Mouse (Mus musculus) MN1 (cell line): ENCODE measurements around the gene Capn15.

Experiments used
- DNase-seq: peaks from one replicate; pipeline ENCODE4 v3.0.0-alpha.2; 2016; ENCODE audit warnings: low spot score

The Capn15 gene

DNA sequence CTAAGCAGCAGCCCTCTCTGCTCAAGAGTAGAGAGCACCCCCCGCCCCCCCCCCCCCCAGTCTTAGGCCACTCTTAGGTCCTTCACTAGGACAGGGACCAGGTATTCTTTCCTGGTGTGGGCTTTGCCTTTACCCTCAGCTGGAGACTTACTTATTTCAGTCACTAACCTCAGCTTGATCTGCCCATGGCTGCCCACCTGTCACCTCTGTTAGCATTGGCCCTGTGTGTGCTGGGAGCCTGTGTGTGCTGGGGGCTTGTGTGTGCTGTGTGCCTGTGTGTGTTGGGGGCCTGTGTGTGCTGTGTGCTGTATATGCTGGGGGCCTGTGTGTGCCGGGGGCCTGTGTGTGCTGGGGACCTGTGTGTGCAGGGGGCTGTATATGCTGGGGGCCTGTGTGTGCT, 30.9 kb downstream of the Capn15 start:
- DNase-seq: no peak

DNA sequence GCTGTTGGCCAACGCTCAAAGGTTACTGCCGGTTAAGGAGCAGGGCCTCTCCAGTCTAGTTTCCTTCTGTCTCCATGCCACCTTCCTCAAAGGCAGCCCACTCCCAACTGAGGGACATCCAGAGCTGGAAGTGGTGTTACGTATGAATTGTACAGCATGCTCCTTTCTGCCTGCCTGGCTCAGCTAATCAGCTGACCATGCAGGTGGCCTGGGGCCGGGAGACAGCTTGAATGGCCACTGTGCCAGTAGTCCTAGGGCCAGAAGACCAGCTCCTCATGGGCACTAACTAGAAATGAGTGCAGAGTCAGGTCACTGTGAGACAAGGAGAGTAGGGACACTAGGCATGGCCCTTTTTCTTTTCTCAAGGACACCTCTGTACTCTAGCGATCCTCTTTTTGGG, 32.4 kb downstream of the Capn15 start:
- DNase-seq: no peak

DNA sequence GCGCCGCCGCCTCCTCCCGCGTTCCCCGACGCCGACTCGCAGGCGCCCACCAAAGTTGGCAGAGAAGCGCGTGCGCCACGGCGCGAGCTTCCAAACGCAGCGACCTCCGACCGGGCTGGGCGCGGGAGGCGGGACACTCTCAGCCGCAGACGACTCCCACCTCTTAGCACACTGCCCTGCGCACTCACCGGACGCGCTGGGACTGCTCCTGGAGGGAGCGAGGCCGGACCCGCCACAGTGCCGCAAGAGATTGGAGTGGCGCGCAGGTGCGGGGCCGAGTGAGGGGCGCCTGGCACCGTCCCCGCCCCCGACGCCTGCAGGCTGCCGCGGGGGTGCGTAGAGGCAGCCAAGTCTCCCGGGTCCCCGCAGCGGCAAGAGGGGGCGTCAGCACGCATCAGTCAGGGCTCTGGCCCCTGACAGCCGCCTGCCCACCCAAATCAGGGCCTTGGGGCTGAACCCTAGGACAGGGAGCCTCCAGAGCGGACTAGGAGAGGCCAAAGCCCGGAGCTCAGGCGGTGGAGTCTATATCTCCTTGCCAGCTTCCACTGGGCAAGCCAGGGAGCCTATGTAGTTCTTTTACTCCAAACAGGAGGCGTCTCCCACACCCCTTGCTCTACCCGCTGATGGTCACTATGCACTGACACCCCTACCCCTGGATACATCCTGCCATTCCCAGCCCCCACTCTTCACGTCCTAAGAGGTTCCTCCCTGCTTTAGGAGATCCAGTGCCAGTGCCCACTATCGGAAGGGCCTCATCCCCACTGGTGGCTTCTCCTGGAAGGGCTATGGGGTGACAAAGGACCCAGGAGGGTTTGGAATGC, 33.6 kb downstream of the Capn15 start, which contains the start of gene A930017K11Rik:
A930017K11Rik (minus strand) TSS at position 763 of the 821 bp plus-strand sequence.
- DNase-seq: peak; percentile 32

DNA sequence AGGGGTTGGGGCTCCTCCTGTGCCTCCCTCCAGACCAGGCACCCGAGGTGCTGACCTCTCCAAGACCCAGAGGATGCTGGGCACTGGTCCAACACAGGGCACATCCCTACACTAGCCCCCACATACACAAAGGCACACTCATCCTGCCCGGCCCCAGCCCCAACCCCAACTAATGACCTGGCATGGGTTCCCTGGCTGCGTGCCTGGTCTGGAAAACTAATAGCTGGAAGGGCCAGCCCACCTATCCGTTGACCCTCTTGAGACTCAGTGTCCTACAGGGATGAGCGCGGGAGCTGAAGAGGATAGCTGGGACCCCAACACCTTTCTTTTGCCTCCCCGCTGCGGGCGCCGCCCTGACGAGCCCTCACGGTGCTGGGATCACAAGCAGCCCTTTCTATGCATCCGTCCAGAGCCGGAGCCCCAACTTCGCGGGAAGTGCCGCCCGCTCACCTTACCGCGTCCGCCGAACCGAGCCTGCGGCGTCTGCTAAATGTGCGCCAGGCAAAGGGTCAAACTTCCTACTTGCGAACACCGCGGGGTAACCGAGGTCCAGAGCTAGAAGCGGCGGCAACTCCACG, 34.3 kb downstream of the Capn15 start:
- DNase-seq: peak; percentile 17

DNA sequence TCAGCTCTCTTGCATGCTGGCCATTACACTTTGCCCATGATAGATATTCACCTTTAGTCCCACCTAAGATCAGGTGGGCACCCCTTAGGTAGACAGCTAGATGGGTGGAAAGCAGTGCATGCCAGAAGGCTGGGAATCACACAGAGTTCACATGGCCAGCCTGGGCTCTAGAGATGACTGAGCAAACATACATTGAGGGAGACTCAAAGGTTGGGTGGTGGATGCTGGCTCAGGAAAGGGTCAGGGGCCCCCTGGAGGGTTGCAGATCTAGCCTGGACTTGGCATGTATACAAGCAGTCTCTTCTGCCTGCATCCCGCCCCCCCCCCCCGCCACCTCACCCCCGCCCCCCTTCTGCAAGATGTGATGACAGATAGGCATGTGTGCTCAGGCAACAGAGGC, 34.9 kb downstream of the Capn15 start:
- no peak for DNase-seq

DNA sequence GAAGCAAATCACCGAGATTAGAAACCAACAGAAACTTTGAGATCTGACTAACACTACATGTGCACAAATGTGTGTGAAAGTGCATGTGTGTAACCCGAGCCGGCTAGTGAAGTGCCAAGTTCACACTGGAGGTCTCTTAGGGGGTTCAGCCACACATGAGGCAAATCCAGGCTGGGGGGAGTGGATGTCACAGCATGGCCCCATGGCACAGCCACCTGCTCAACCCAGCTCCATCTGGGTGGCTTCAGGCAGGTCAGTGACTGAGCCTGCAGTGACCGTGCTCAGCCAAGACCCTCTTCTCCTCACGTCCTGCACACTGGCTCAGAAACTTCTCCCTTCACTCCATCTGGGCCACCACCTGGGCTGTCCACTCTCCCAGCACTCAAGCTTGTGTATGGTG, 35.6 kb downstream of the Capn15 start:
- no peak for DNase-seq

DNA sequence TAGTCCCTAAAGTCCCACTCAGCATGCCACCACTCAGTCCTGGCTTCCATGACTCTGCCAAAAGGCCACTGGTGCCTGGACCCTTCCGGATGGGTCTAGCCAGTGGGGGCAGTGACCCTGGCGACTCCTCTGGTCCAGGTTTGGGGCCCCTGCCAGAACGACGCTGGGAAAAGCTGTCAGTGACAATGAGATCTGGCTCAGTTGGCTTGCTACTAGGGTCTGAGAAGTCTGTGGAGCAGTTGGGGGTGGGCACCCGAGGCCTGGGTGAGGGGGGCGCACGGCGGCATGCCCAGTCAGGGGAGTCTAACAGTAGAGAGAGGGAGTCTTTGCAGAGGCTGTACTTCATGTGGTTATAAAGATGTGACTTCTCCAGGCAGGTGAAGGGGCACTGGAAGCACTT, 37.5 kb downstream of the Capn15 start:
- DNase-seq: no peak

DNA sequence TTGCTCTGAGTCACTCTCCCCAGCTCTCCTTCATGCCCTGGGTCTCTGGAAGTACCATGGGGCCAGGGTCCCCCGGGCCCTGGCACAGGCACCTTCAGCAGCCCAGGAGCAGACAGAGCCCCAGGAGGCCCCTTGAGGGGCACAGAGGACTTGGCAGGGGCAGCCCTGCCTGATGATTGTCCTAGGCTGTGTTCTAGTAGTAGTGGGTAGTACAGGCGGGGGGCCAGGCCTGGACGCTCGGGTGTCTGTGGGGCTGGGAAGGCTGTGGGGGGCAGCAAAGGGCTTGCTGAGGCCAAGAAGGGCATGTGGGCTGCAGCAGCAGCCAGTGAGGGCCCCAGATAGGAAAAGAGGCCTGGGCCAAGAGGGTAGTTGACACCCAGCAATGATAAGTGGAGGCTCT, 38.0 kb downstream of the Capn15 start:
- DNase-seq: no peak

DNA sequence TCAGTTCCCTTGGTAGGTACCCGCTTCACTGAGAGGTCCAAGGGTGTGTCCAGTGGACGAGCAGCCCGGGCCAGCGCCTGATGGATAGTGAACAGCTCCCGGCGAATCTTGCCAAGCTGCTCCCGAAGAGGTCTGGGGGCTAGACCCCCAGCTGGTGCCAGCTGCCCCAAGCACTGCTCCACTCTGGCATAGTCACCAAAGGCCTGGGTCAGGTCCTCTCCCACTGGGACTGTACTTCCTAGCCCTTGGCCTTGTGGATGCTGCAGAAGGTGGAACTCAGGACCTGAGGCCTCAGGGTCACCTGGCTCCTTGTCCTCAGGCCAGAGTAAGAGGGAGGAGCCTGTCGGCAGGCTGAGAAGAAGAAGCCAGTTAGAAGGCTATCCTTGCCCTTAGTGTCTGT, 38.7 kb downstream of the Capn15 start:
- DNase-seq: no peak

DNA sequence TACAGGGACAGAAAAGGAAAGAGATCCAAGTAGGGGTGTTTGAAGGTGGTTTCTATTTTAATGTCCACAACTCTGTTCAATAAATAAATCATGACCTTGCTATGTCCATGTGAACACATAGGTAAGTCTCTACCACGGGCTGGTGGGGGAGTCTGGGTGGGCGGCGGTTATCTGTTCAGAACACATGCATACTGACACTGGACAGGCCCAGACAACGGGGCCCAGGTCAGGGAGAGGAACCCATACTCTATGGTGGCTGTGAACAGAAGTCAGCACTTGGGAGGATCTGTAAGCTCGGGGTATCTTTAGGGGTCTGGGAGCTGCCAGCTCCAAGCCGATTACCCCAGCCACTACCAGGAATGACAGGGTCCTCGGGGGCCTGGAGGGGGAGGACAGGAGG, 39.2 kb downstream of the Capn15 start:
- DNase-seq: no peak

DNA sequence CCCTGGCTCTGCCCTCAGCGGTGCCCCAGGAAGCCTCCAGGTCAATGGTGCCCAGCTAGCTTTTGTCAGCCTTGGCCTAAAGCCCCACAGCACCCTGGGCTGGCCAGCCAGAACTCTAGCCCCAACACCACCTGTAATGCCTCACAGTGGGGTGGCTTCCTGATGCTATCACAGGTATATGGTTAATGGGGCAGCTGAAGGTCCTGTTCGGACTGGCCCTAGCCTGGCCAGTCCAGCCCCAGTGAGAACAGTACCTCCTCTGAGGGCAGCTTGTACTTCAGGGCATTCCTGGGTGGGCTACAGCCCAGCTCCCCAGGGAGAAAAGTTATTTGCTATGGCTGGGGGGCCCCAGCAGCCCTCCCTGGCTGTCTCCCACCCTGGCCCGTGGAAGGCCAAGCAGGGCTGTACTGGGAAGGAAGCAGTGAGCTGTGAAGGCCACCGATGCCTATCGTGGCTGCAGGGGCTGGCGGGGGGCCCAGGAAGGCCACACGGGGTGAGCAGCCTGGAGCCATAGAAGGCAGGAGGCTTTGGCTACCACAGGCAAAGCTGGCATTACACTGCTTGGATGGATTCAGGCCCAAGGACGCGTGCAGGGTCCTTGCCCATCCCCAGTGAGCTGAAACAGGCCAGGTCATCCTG, 40.0 kb downstream of the Capn15 start:
- DNase-seq: no peak

DNA sequence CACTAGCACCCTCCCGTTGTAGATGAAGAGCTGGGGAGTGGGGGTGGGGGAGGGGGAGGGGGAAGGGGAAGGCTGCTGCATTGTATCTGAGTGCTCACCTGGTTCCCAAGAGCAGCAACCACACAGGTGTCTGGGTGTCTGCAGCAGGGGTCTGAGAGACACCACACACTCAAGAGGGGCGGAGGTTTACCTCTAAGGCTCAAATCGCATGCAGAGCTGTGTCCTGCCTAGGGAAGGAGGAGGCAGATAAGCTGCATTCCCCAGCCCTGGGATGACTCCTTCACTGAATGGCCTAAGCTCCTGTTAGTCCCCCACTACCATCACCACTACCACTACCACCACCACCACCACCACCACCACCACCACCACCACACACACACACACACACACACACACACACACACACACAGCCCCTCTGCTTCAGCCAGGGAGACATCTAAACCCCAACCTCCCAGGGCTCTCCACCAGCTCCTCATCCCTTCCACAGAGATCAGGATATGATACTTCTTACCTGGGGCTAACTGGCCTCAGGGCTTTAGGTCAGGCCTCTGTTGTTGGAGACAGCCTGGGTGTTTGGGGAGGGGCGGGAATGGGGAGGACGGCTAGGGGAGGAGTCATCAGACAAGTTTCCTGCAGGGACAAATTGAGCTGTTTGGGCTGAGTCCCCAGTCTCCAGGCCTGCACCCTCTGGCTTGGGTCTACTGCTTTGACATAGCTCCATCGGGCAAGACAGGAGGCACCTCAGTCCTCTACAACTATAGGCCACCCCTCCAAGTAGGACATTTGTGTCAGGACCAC, 41.0 kb downstream of the Capn15 start, which contains the start of the genes Pigq and Nhlrc4:
Pigq (minus strand) TSS at position 571 of the 798 bp plus-strand sequence.
Nhlrc4 (minus strand) TSS at position 596 of the 798 bp plus-strand sequence.
- no peak for DNase-seq

DNA sequence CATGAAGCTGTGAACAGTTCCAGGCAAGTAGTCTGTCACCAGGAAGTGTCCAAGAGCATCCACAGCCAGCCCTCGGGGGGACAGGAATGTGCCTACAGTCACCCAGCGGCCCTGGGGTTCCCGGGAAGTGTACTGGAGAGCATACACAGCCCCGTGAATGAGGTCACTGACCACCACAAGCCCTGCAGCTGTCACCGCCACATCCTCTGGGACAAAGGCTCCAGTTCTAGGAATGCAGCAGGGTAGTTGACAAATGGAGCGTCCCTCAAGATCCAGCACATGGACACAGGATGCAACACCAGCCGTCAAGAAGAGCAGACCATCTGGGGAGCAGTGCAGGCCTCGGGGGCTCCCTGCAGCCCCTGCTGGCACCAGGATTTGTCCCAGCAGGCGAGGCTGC, 41.8 kb downstream of the Capn15 start:
- DNase-seq: no peak

DNA sequence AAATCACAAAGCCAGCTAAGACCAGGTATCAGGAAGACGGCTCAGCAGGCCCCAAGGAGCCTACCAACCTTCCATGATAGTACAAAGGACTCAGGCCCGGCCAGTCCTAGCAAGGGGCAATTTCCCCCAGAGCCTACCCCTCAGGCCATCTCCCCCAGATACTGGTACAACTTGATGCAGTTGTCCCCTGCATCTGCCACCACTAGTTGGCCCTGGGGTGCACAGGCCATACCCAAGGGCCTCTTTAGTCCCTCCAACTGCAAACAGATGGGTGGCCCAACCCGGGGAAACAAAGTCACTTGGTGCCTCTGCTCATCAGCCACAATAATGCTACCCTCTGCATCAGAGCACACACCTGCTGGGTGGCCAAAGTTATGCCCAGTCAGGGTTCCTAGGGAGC, 42.4 kb downstream of the Capn15 start:
- DNase-seq: no peak

DNA sequence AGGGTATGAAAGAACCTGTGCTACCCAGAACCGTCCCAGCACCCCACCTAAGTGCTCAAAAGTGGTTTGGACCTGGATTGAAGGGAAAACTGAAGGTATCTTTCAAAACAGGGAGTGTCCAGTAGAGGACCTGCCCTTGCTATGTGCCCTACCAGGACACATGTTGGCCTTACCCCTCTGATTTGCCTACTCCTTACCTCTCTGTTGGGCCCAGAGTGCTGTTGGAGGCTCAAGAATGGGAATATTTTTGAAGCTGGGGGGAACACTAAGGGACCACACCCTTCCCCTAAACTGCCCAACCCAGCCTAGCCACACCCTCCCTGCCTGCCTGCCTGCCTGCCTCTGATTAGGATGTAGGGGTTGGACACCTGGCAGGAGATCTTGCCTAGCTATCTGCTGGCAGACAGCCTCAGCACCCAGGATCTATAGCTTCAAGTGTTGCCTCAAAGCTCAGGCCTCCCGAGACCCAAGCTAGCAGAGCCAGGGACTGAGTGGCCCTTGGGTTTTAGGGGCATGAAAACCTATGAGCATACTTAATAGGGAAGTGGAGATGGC, 42.9 kb downstream of the Capn15 start:
- DNase-seq: no peak

DNA sequence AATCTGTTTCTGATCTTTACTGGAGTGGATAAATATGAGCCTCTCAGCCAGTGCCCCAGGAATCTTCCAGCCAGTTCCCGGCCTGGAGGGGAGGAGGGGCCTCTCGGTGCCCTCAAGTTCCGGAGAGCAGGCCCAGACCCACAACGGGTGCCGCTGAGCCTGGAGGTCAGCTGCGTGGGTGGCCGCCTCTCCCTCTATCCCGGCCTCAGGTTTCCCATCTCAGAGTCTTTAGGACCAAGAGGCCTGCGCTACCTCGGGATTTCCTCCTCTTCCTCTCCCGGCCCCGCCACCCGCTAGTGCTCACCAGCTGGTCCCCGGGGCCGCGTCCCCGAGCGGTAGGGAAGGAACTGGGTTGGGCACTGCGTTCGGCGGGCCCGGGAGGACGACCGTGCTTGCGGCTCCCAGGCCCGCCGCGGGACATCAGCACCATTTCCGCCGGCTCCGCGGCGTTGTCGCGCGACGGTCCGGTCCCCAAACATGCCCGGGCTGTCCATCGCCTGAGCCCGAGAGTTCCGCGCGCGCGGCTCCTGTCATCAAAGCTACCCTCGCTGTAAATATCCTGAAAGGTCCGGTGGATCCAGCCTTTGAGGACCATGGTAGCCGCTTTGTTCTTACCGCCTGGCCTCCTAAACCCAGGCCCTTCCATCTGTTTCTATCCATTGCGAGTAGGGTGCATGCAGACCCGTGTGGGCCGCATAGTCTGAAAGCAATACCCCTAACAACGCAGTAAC, 43.9 kb downstream of the Capn15 start:
- DNase-seq: peak; percentile 77

DNA sequence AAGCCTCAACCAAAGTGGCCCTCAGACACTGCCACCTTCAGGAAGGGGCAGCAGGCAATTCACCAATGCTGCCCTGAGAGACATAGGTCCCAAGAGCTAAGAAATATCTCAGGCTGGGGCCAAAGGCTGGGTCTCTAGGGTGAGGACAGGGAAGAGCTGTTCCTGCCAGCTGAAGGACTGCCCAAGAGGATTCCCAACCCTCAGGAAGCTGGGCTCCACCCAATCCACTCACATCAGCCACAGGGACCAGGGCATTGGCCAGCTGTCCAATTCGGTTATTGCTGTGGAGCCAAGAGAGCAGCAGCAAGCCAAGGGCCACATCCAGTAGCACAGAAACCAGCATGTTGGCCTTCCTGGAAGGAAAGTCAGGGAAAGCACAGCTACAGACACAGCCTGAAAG, 51.1 kb downstream of the Capn15 start:
- no peak for DNase-seq

DNA sequence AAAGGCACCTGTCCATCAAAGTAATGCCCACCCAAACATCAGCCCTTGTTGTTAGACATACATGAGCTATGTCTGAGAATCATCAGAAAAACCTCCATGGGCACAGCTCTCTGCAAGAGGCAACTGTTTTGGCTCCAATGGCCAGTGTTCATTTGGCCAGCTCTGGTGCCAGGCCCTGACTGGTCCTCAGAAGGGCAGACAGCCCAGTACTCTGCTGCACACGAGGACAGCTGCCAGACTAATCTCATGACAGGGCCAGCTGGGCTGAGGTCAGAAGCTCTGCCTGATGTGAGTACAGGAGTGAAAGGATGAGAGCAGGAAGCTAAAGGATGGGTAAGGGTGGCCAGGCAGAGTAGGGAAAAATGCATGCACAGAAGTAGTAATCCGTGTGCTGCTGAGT, 60.2 kb downstream of the Capn15 start:
- peak; percentile 81 for DNase-seq

DNA sequence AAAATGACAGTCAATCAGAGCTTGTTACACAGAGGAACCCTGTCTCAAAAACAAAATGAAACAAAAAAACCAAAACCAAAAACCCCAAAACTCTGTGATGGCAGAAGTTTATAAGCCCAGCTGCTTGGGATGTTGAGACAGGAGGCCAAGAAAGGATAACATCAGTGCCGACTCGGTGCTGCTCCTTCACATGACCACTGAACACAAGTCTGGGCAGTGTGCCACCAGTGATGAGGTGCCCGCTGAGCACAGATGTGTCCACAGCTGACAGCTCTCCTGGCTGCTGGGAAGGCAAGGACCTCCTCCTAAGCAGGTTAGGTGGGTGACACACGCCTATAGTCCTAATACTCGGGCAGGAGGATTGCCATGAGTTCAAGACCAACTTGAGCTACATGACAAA, 63.5 kb downstream of the Capn15 start:
- DNase-seq: peak; percentile 82

DNA sequence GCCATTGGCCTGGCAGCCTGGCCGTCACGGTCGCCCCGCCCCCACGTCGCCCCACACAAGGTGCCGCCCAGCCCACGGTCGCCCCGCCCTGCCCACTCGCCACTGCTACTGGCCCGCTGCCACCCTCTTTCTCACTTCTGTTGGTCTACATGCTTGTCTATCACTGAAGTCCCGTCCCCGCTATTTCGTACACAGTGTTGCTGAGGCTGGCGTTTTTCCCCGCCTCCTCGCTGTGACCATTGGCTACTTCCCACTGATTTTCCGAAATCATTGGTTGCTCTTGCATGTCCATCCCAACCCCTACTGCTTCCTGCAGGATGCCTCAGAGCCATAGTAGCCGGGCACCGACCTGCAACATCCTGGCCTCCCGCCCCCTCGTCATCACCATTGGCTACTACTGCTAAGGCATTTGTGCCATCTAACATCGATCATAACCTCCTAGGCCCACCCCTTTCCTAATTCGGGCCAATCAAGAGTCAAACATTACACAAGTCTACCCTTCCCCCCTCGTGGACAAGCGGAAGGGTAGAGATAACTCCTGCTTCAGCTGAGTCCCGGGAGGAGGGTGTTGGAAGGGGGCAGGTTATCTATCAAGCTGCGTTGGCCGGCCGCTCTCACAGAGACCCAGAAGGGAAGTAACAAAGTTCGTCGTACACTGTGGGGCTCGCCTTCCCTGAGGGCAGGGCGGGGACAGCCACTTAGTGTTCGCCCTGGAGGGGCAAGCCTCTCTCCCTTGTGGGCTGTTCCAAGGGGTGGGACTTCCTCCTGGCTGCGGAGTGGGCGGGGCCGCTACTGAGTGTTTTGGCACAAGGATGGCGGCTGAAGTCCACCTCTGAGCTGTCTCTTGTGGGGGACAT, 65.6 kb downstream of the Capn15 start:
- DNase-seq: peak; percentile 98
